Mouse (Mus musculus): ENCODE measurements around the gene Adam17.
A peak's percentile ranks its signal among the peaks of the same experiment; 100 is the strongest.
"Not testable (repeated sequence)": the region's sequence is repeated elsewhere in the genome, so short reads cannot be mapped to it uniquely, and the experiment has no call there.

Adam17 gene

GRCm38 (mm10) chr12:21373100-21373819, at the start of gene Adam17:
Gene Adam17, minus strand, starts transcription at chr12:21373632.
- peak; percentile 95 for DNase-seq

DNA sequence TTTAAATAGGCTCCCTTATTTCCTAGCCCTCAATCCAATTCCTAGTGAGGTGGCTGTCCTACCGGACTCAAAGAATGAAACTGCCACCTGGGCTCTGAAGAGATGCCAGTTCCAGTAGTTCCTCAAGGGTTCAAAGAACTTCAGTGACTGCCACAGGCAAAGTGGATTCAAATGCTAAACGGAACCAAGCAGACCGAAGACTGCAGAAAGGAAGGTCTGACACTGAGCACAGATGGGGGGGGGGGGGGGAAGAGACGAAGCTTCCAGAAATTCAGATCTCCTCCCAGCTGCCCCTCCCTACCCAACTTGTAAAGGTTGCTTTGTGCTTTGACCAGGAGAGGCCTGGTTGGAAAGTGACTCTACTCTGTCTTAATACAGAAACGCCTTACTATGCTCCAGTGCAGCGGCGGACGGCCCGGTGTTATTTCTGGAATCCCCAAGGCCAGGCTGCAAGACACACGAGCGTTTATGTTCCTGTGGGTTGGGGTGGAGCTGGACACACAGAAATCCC, 45.2 kb upstream of the Adam17 start:
- no peak for DNase-seq

GRCm38 (mm10) chr12:21418083-21418482, 44.7 kb upstream of the Adam17 start:
- DNase-seq, result no peak

DNA sequence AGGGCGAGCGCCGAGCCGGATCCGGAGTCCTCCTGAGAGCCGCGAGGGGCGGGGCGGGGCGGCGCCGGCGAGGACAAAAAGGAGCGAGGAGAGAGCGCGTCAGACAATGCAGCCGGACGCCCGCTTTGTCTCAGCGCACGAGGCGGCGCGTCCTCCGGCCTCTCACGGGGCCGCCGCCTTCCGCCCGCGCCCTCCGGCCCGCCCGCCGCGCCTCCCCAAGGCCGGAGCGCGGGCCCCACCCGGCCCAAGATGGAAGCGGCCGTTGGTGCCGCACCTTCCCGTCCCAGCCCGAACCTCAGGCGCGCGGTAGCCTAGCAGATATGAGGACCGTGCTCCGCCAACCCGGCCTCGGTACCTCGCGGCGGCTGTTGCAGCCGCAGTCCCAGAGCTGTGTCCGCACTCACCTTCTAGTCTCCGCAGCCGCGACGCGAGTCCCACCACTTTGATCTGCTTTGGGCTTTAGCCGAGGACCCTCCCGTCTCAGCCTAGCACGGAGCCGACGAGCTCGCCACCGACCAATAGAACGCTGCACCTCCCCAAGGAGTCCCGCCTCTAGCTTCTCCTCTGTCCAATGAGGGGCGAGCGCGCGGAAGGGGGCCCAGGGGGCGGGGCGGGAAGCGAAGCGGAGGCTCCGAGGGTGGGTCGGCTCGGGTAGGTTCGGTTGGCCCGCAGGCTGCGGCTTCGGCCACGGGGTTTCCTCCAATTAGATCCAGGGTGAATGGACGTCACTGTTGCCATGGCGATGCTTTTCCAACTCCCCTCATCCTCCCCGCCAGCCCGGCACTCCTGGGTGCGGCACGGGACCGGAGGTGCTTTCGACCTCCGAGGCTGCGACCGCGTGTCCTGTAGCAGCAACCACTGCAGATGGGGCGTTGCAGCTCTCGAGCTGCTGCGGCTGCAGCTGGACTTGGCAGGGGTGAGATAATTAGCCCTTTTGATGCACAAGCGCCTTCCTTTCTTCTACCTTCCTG, 44.0 kb upstream of the Adam17 start, which contains the start of gene Ywhaq:
Gene Ywhaq, minus strand, starts transcription at position 538 of the 971 bp plus-strand sequence.
- peak; percentile 99 for DNase-seq

GRCm38 (mm10) chr12:21416506-21416905, 43.1 kb upstream of the Adam17 start:
- DNase-seq, result no peak

DNA sequence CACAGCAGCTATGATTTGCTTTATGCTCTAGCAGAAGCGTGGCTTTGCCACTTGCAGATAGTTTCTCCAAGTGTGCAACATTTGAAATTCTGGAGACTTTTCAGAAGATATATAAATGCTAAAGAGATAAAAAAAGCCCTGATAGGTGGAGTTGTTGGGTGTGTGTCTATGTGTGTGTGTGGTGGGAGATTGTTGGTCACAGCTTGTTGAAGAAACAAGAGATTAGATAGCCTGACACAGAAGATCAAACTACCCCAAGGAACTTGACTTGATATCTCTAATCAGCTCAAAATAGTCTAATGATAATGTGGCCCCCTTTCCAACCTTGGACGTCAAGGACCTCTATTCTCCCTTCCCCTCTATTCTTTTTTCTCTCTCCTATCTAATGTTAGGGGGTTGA, 37.2 kb upstream of the Adam17 start:
- no peak for DNase-seq

DNA sequence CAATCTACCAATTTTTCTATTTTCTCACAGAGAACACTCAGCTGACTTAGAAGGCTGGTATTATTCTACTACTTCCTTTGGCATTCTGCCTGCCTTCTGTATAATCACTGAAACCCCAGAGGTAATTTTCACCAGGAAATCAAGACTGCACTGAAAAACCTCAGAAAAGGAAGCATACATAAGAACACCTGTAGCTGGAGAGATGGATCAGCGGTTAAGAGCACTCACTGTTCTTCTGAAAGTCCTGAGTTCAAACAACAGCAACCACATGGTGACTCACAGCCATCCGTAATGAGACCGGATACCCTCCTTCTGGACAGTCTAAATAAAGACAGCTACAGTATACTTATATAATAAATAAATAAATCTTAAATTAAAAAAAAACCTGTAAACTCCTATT, 36.2 kb upstream of the Adam17 start:
- no peak for DNase-seq

DNA sequence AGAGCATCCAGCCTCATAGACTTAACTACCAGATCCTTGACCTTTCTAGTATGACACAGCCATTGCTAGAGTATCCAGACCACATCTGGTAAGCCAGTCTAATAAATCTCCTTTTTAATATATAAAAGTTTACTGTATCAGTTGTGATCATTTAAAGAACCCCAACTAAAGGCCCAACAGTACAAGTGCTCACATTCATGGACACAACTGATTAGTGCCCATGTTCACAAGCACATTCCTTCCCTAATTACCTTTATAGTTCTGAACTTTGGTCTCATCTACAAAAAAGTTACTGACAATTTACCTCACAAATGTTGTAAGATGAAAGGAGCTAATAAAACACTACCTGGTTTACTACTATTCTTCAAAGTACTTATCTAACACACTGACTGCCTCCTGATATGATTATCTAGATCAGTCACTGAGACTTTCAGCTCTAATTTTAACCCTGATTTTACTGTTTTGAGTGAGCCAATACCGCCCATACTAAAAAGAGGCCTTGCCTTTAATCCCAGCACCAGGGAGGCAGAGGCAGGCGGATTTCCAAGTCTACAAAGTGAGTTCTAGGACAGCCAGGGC, 35.4 kb upstream of the Adam17 start:
- no peak for DNase-seq

- no peak for DNase-seq
Observed at GRCm38 (mm10) chr12:21402771-21403170, 29.3 kb upstream of the Adam17 start.

DNA sequence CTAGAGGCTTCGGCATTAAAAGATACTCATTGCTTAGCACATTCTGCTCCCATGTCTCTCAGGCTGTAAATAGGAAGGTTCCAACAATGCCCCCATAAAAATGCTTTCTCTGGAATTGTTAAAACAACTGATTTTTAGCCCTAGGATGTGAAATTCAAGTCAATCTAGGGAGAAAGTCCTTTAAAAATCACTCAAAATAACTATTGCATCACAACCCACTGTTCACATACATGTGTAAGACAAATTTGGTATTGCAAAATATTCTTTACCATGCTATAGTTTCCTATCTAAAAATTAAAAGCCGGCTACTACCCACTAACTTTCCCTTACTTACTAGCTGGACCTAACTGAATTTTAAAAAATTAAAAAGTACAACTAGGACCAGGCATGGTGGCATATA, 12.8 kb upstream of the Adam17 start:
- DNase-seq, result no peak

DNA sequence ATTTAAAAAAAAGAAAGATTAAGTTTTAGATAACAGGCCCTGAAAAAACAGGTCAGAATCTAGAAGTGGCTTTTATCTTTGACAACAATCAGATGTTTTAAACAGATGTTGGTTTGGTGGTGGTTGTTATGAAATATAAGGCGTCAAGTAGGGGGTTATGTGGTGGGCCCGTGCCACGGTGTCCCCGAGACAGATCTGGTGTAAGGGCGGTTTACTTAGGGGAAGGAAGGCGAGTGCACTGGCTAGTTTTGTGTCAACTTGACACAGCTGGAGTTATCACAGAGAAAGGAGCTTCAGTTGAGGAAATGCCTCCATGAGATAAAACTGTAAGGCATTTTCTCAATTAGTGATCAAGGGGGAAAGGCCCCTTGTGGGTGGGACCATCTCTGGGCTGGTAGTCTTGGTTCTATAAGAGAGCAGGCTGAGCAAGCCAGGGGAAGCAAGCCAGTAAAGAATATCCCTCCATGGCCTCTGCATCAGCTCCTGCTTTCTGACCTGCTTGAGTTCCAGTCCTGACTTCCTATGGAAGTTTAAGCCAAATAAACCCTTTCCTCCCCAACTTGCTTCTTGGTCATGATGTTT, 5.4 kb upstream of the Adam17 start:
- DNase-seq, result not testable (repeated sequence)

DNA sequence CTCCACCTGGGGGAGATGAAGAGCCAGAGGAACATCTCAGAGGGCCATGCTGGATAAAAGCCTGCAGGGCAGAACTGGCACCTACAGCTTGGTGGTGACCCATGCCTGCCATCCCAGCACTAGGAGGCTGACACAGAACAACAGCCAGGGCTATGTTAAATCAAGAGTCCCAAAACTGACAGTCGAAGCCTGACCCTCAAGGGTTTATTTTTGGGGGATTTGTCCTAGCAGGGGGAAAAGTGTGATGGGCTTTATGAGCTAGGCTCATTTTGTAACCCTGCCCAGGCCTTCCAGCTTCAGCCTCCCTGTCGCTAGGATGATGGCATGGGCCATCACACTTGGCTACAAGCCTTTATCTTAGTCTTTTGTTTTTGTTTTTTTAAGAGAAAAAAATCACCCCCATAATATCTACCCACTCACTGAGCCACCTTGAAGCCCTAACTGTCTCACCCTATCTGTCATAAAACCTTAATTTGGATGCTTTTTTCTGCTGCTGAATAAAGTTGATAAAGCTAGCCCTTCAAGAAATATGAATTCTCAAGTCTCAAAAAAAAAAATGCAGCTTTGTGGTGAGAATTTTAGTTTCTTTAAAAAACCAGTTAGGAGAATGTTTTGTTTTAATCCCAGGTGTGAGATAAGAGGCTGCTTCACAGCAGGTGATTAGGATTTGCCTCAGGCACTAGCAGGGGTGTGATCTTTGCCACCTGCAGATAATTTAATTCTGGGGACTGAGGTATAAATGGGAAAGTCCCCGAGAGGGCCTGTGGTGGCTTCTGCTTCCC, 2.1 kb upstream of the Adam17 start:
- DNase-seq, result no peak

GRCm38 (mm10) chr12:21373820-21374475, 516 bp upstream of the Adam17 start:
- DNase-seq, result no peak

DNA sequence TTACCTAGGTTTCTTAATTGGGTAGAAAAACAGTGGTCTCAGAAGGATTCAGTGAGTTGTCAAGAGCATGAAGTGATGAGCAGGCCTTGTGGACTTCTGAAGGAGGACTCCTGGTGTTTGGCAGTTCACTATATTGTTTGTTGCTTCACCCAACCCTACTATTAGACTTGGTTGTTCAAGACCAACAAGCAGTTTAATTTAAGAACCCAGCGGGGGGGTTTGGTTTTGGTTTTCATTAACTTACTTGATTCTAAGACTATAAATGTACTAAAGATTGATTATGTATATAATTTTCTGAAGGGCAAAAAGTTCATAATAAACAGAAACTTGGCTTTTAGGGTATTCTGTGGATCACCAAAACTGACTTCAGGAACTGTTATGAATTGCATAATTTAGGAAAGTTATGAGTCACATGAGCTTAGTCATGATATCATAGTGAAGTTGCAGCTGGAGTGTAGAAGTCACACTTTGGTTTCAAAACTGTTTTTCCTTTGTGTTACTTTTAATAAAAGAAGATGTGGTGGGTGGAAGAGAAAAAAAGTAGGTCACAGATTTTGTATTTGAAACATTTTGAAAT, 3.3 kb downstream of the Adam17 start:
- no peak for DNase-seq

- no peak for DNase-seq
Observed at GRCm38 (mm10) chr12:21369087-21369410, 4.4 kb downstream of the Adam17 start.

DNA sequence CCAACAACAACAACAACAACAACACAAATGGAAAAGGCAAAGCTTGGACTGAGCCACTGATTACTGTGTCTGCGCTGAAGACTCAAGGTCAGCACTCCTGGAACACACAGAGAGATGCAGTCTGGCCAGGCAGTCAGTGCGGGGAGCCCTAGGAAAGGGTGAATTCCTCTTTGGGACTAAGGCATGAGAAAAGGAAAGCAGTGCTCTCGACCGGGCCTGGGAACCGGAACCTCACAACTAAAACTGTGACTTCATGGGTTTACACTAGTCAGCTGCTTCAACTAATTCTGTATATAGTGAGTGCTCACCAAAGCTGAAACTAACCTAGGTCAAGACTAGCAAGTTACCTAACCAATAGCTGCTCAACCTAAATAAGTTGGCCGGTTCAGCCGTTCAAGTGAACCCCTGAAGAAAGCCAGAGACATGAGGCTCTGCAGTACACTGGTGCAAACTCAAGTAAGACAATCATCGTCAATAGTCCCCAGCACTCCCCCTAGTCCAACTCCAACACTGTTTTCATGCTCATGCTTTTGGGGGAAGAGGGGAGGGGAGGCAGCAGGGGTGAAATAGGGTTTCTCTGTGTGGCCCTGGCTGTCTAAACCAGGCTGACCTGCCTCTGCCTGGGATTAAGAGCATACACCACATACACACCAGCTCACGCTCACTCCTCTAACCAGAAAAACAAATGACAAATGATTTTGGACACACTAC, 4.9 kb downstream of the Adam17 start:
- no peak for DNase-seq

GRCm38 (mm10) chr12:21364624-21365435, 8.6 kb downstream of the Adam17 start:
- DNase-seq, result no peak

- no peak for DNase-seq
Observed at GRCm38 (mm10) chr12:21363195-21363594, 10.2 kb downstream of the Adam17 start.

DNA sequence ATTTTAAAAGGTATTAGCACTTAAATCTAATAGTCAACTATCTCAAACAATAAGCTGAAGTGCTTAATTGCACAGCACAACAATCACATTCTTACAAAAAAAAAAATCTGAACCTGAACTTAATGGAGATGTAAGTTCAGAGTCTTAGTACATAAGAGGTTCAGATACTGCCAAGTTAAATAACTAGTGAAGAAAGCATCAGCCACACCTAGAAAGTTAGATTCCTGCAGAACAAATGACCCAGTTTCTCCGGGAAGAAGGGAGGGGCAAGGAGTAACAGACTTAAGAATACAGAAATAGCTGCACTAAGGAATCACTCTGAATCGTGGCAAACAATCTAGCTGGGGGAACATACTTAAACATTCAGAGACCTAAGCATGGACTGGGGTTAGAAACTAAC, 10.7 kb downstream of the Adam17 start:
- DNase-seq, result no peak

GRCm38 (mm10) chr12:21353681-21354080, 19.8 kb downstream of the Adam17 start:
- DNase-seq, result no peak
